21 mouse cellular contexts compared by ENCODE assay signal in genomic region chr13:101142761-101143160, GRCm38 (mm10).
DNase-seq lines count a peak whose midpoint lies in the region; ATAC-seq and TF ChIP-seq lines count a peak whose summit lies in the region.
"Had no signal": no experiment of that assay in that cellular context is flagged by ENCODE, and none has a peak within 500 bp of the region (broad histone marks: within the 10 kb centered on the region; RNA-seq: fewer than 3 reads in every experiment).

No protein-coding gene starts in this region.

- H3K36me3 ChIP-seq in kidney, adult 2 months (ENCODE audit: control insufficient read depth, insufficient read depth, low read length): no peaks in the 10 kb centered on the region
- no peaks in the 10 kb centered on the region for H3K36me3 ChIP-seq in kidney, embryonic 14.5 days (ENCODE audit: control insufficient read depth, insufficient read depth, low read length)
- H3K36me3 ChIP-seq: embryonic facial prominence, embryonic 15.5 days; limb, embryonic 15.5 days had no signal

- no peak for ATAC-seq in kidney, embryonic 14.5 days (ENCODE audit: low FRiP score, low TSS enrichment)
- ATAC-seq: activated CD4-positive, CD25-positive, alpha-beta regulatory T cell, adult 4 months; CD4-positive, CD25-positive, alpha-beta regulatory T cell, adult 4 months; forebrain, postnatal 0 days; hindbrain, embryonic 16.5 days; intestine, postnatal 0 days; midbrain, embryonic 16.5 days had no signal

- H3K4me1 ChIP-seq in kidney, adult 2 months (ENCODE audit: control insufficient read depth, insufficient read depth, low read length): no peaks in the 10 kb centered on the region
- no peaks in the 10 kb centered on the region for H3K4me1 ChIP-seq in kidney, embryonic 14.5 days (ENCODE audit: control insufficient read depth, insufficient read depth, low read length)
- H3K4me1 ChIP-seq: embryonic facial prominence, embryonic 15.5 days; limb, embryonic 15.5 days had no signal

- no peak overlapping the region for H3K27ac ChIP-seq in kidney, adult 2 months (ENCODE audit: insufficient read depth, low read depth, low read length)
- no peak overlapping the region for H3K27ac ChIP-seq in kidney, embryonic 14.5 days (ENCODE audit: low read depth, low read length)
- H3K27ac ChIP-seq: embryonic facial prominence, embryonic 15.5 days; limb, embryonic 15.5 days had no signal

- no peaks in the 10 kb centered on the region for H3K27me3 ChIP-seq in kidney, adult 2 months (replicated peaks; ENCODE audit: control insufficient read depth, insufficient read depth, low read length)
- H3K27me3 ChIP-seq in kidney, embryonic 14.5 days (ENCODE audit: control insufficient read depth, insufficient read depth, low read length): no peaks in the 10 kb centered on the region
- H3K27me3 ChIP-seq: embryonic facial prominence, embryonic 15.5 days; limb, embryonic 15.5 days had no signal

- no peak overlapping the region for H3K9ac ChIP-seq in kidney, embryonic 14.5 days (ENCODE audit: low read depth, low read length)
- H3K9ac ChIP-seq: embryonic facial prominence, embryonic 15.5 days; forebrain, postnatal 0 days; limb, embryonic 15.5 days had no signal

- H3K4me2 ChIP-seq in kidney, embryonic 14.5 days (replicated peaks; ENCODE audit: low read depth, low read length): no peak overlapping the region
- H3K4me2 ChIP-seq: embryonic facial prominence, embryonic 15.5 days; limb, embryonic 15.5 days had no signal

- H3K9me3 ChIP-seq in kidney, embryonic 14.5 days (ENCODE audit: control insufficient read depth, low read length): no peaks in the 10 kb centered on the region
- H3K9me3 ChIP-seq: embryonic facial prominence, embryonic 15.5 days; limb, embryonic 15.5 days had no signal

- 39% methylated on average over 3 of the region's 3 CpGs for WGBS in kidney, adult 2 months
- 65% methylated on average over 3 of the region's 3 CpGs for WGBS in kidney, embryonic 14.5 days

- no peak overlapping the region for H3K4me3 ChIP-seq in kidney, adult 2 months (ENCODE audit: insufficient read depth, low read depth, low read length)
- no peak overlapping the region for H3K4me3 ChIP-seq in kidney, embryonic 14.5 days (ENCODE audit: low read length)
- H3K4me3 ChIP-seq: embryonic facial prominence, embryonic 15.5 days; limb, embryonic 15.5 days had no signal

- no peak for TF ChIP-seq CTCF in kidney, adult 2 months (conservative IDR thresholded peaks at IDR 0.05; ENCODE audit: insufficient read depth, insufficient read length, low read depth, low read length)

- peak; percentile 21 for DNase-seq in adrenal gland, adult 2 months
- DNase-seq in adrenal gland, postnatal 4 days (ENCODE audit: low spot score in 2 of 2): no peak
- peak; percentile 71 for DNase-seq in kidney, adult 2 months
- DNase-seq in Muller cell, postnatal 12 days (ENCODE audit: inconsistent ontology term): peak; percentile 21
- DNase-seq in kidney, postnatal 10 days: peak; percentile 39
- DNase-seq in cerebellum, adult 9-10 months: no peak
- DNase-seq in spleen, adult 12 weeks (ENCODE audit: low spot score): no peak
- DNase-seq: cerebellum, adult 11-12 months; cerebellum, postnatal 36 days; forebrain, postnatal 0 days; lung, adult 2 months; lung, postnatal 4 days; thymus, postnatal 4 days had no signal

- no peak for TF ChIP-seq POLR2A in kidney, adult 2 months (IDR thresholded peaks at IDR 0.05; ENCODE audit: low read depth, low read length)

Comparison
In these comparisons a context has a peak if more than half of its experiments do, and no peak if none do; other contexts are left out.
1. DNase-seq: peak in adrenal gland, adult 2 months (single experiment), kidney, adult 2 months (single experiment), Muller cell, postnatal 12 days (single experiment) and kidney, postnatal 10 days (single experiment); none in adrenal gland, postnatal 4 days (0 of 2), cerebellum, adult 9-10 months (single experiment) and spleen, adult 12 weeks (single experiment).